Mouse (Mus musculus) kidney, embryonic 15.5 days (tissue): Measurements from ENCODE around the gene Aip. TPM values are rescaled to one million over a fixed set of nuclear protein-coding genes. Genes with fewer than 3 reads are reported as not detected.

Experiments
- ATAC-seq: fragments of 200-750 bp; cut with Nextera tagmentation; replicated peaks from 2 replicates; pipeline ENCODE4 v1.8.0; 2017; ENCODE audit warnings: moderate TSS enrichment; ENCODE audit not compliant: low FRiP score
- H3K27ac ChIP-seq: fragments of 300-500 bp; sonication (generic); 2 replicates; pipeline ENCODE4 v1.5.1; 2015; ENCODE audit warnings: mild to moderate bottlenecking, inconsistent platforms
- H3K27me3 ChIP-seq: fragments of 300-500 bp; sonication (generic); 2 replicates; pipeline ENCODE4 v1.6.1; 2015; ENCODE audit warnings: inconsistent platforms
- H3K36me3 ChIP-seq: fragments of 300-500 bp; sonication (generic); 2 replicates; pipeline ENCODE4 v1.6.1; 2015; ENCODE audit warnings: inconsistent platforms
- H3K4me1 ChIP-seq: fragments of 300-500 bp; sonication (generic); 2 replicates; pipeline ENCODE4 v1.6.1; 2015; ENCODE audit warnings: inconsistent platforms
- H3K4me2 ChIP-seq: fragments of 300-500 bp; sonication (generic); 2 replicates; pipeline ENCODE4 v1.6.1; 2015; ENCODE audit warnings: moderate library complexity, mild to moderate bottlenecking, inconsistent platforms
- H3K4me3 ChIP-seq: fragments of 300-500 bp; sonication (generic); replicated peaks from 2 replicates; pipeline ENCODE4 v1.5.1; 2015; ENCODE audit warnings: mild to moderate bottlenecking, inconsistent platforms
- H3K9ac ChIP-seq: fragments of 300-500 bp; sonication (generic); 2 replicates; pipeline ENCODE4 v1.6.1; 2015; ENCODE audit warnings: mild to moderate bottlenecking, inconsistent platforms
- H3K9me3 ChIP-seq: fragments of 300-500 bp; sonication (generic); replicated peaks from 2 replicates; pipeline ENCODE4 v1.6.1; 2016; ENCODE audit warnings: inconsistent platforms
- WGBS: fragments of 180-500 bp; shearing (Covaris S2); methylation state at CpG from one replicate; pipeline ENCODE4 v1.1.7; 2015; ENCODE audit warnings: mixed read lengths; 5-methylcytosine and 5-hydroxymethylcytosine counted together
- polyA plus RNA-seq: library from polyadenylated mRNA; unstranded; fragments of >200 nt; fragmentation: Nextera tagmentation; extraction: Ambion mirVana; gene quantifications from 2 replicates; pipeline ENCODE4 v1.2.1, GENCODE M21; 2015

Gene Aip
- polyA plus RNA-seq, 1 experiment from 2014 or later: 108 TPM

GRCm38 (mm10) chr19:4150567-4151487, 25.2 kb upstream of the Aip start:
- Histone ChIP-seq H3K4me2 (no peak overlapping the region), H3K27ac (no peak overlapping the region), H3K9me3 (no peaks in the 10 kb centered on the region), H3K36me3 (peaks cover 46% of the 10 kb centered on the region), H3K4me1 (peaks cover 50% of the 10 kb centered on the region), H3K27me3 (no peaks in the 10 kb centered on the region), H3K9ac (0 out of 2 replicates have a peak overlapping the region, but pooled peaks have one; percentile 4), H3K4me3 (no peak overlapping the region)
- 85% methylated on average over 22 of the region's 22 CpGs for WGBS
- ATAC-seq: no peak

- Histone ChIP-seq H3K27ac (no peak overlapping the region), H3K4me3 (peak overlapping the region; percentile 95), H3K9me3 (no peaks in the 10 kb centered on the region), H3K9ac (peak overlapping the region; percentile 4; the same call in 1 of the 2 replicates), H3K27me3 (no peaks in the 10 kb centered on the region), H3K4me2 (peak overlapping the region; percentile 84), H3K36me3 (peaks cover 42% of the 10 kb centered on the region), H3K4me1 (peaks cover 43% of the 10 kb centered on the region)
- ATAC-seq: no peak
- WGBS: 95% methylated on average over 17 of the region's 17 CpGs
Observed at GRCm38 (mm10) chr19:4149764-4150461, 24.3 kb upstream of the Aip start.

- H3K27ac ChIP-seq: no peak overlapping the region
- 76% methylated on average over 11 of the region's 11 CpGs for WGBS
- peak overlapping the region; percentile 84 for H3K4me2 ChIP-seq
- no peaks in the 10 kb centered on the region for H3K27me3 ChIP-seq
- H3K4me3 ChIP-seq: peak overlapping the region; percentile 95
- peaks cover 37% of the 10 kb centered on the region for H3K4me1 ChIP-seq
- no peak for ATAC-seq
- H3K36me3 ChIP-seq: peaks cover 42% of the 10 kb centered on the region
- H3K9me3 ChIP-seq: no peaks in the 10 kb centered on the region
- H3K9ac ChIP-seq: peak overlapping the region; percentile 94
Observed at GRCm38 (mm10) chr19:4149283-4149682, 23.6 kb upstream of the Aip start.

- under 1% methylated on average over 8 of the region's 8 CpGs for WGBS
- ATAC-seq: peak; percentile 30; the same call in 1 of the 2 replicates
- Histone ChIP-seq H3K4me3 (peak overlapping the region; percentile 95), H3K27ac (peak overlapping the region; percentile 79), H3K4me2 (peak overlapping the region; percentile 84), H3K36me3 (peaks cover 38% of the 10 kb centered on the region), H3K4me1 (peaks cover 37% of the 10 kb centered on the region), H3K27me3 (no peaks in the 10 kb centered on the region), H3K9ac (peak overlapping the region; percentile 94), H3K9me3 (no peaks in the 10 kb centered on the region)
Observed at GRCm38 (mm10) chr19:4148819-4149218, 23.2 kb upstream of the Aip start.

GRCm38 (mm10) chr19:4148491-4148806, 22.8 kb upstream of the Aip start, which contains the start of gene Coro1b:
Gene Coro1b, plus strand, starts transcription at chr19:4148619.
- Histone ChIP-seq H3K27ac (peak within 1 kb of the TSS; percentile 79), H3K4me1 (peaks cover 37% of the 10 kb centered on the region), H3K9ac (peak within 1 kb of the TSS; percentile 94), H3K4me3 (peak within 1 kb of the TSS; percentile 95), H3K9me3 (no peaks in the 10 kb centered on the region), H3K36me3 (peaks cover 35% of the 10 kb centered on the region), H3K4me2 (peak within 1 kb of the TSS; percentile 84), H3K27me3 (no peaks in the 10 kb centered on the region)
- ATAC-seq: peak; percentile 94
- 0% methylated on average over 33 of the region's 33 CpGs for WGBS

GRCm38 (mm10) chr19:4147782-4148490, 22.3 kb upstream of the Aip start:
- Histone ChIP-seq H3K27ac (peak overlapping the region; percentile 79), H3K4me2 (peak overlapping the region; percentile 84), H3K9me3 (no peaks in the 10 kb centered on the region), H3K27me3 (no peaks in the 10 kb centered on the region), H3K36me3 (peaks cover 30% of the 10 kb centered on the region), H3K4me1 (peaks cover 37% of the 10 kb centered on the region), H3K4me3 (peak overlapping the region; percentile 95), H3K9ac (peak overlapping the region; percentile 94)
- ATAC-seq: no peak
- WGBS: 33% methylated on average over 9 of the region's 9 CpGs

- WGBS: 61% methylated on average over 3 of the region's 3 CpGs
- ATAC-seq: no peak
- H3K4me1 ChIP-seq: peaks cover 43% of the 10 kb centered on the region
Observed at GRCm38 (mm10) chr19:4147022-4147405, 21.4 kb upstream of the Aip start.

GRCm38 (mm10) chr19:4146366-4147021, 20.8 kb upstream of the Aip start:
- H3K27ac ChIP-seq: no peak overlapping the region
- no peak overlapping the region for H3K4me3 ChIP-seq
- no peaks in the 10 kb centered on the region for H3K9me3 ChIP-seq
- H3K4me1 ChIP-seq: peaks cover 43% of the 10 kb centered on the region
- no peak overlapping the region for H3K9ac ChIP-seq
- no peak for ATAC-seq
- WGBS: 72% methylated on average over 12 of the region's 12 CpGs
- no peak overlapping the region for H3K4me2 ChIP-seq
- H3K36me3 ChIP-seq: peaks cover 18% of the 10 kb centered on the region
- H3K27me3 ChIP-seq: no peaks in the 10 kb centered on the region

More at GRCm38 (mm10) chr19:4147022-4147405, 21.4 kb upstream of the Aip start:
- Histone ChIP-seq H3K27me3 (no peaks in the 10 kb centered on the region), H3K27ac (no peak overlapping the region), H3K9ac (no peak overlapping the region), H3K4me3 (no peak overlapping the region), H3K4me2 (no peak overlapping the region), H3K36me3 (peaks cover 21% of the 10 kb centered on the region), H3K9me3 (no peaks in the 10 kb centered on the region)

GRCm38 (mm10) chr19:4145936-4146335, 20.3 kb upstream of the Aip start:
- no peaks in the 10 kb centered on the region for H3K27me3 ChIP-seq
- peaks cover 38% of the 10 kb centered on the region for H3K4me1 ChIP-seq
- H3K9me3 ChIP-seq: no peaks in the 10 kb centered on the region
- no peak overlapping the region for H3K9ac ChIP-seq
- H3K36me3 ChIP-seq: peaks cover 12% of the 10 kb centered on the region
- no peak overlapping the region for H3K4me2 ChIP-seq
- no peak overlapping the region for H3K4me3 ChIP-seq
- ATAC-seq: no peak
- H3K27ac ChIP-seq: no peak overlapping the region
- 93% methylated on average over 5 of the region's 5 CpGs for WGBS

- no peaks in the 10 kb centered on the region for H3K9me3 ChIP-seq
- H3K36me3 ChIP-seq: peaks cover 1% of the 10 kb centered on the region
- no peaks in the 10 kb centered on the region for H3K27me3 ChIP-seq
- H3K4me1 ChIP-seq: peaks cover 28% of the 10 kb centered on the region
- ATAC-seq: no peak
- 79% methylated on average over 16 of the region's 16 CpGs for WGBS
- H3K9ac ChIP-seq: no peak overlapping the region
- no peak overlapping the region for H3K27ac ChIP-seq
- H3K4me2 ChIP-seq: no peak overlapping the region
- no peak overlapping the region for H3K4me3 ChIP-seq
Observed at GRCm38 (mm10) chr19:4144550-4145498, 19.2 kb upstream of the Aip start.
